Mouse (Mus musculus): ENCODE measurements around the gene Nrip2.
A peak's percentile ranks its signal among the peaks of the same experiment; 100 is the strongest.

Gene Nrip2

GRCm38 (mm10) chr6:128408544-128409125 lies 9.5 kb downstream of the Nrip2 start:
- no peak for TF ChIP-seq POU5F1 (IDR thresholded peaks at IDR 0.05; ENCODE audit: borderline replicate concordance, low read length)
- TF ChIP-seq CTCF (conservative IDR thresholded peaks at IDR 0.05; ENCODE audit: low read length) = no peak
- TF ChIP-seq NANOG (IDR thresholded peaks at IDR 0.05; ENCODE audit: borderline replicate concordance, low read length) = no peak
- no peaks in the 10 kb centered on the region for H3K9me3 ChIP-seq (ENCODE audit: low read length)
- peaks cover 80% of the 10 kb centered on the region for H3K36me3 ChIP-seq (ENCODE audit: insufficient read depth, low read length)
- H3K4me3 ChIP-seq (replicated peaks; ENCODE audit: low read length) = peak overlapping the region; percentile 41; the same call in 1 of the 2 replicates
- no peaks in the 10 kb centered on the region for H3K27me3 ChIP-seq (ENCODE audit: insufficient read depth, low read length)
- H3K4me1 ChIP-seq (replicated peaks; ENCODE audit: low read depth, low read length) = peaks cover 52% of the 10 kb centered on the region

DNA sequence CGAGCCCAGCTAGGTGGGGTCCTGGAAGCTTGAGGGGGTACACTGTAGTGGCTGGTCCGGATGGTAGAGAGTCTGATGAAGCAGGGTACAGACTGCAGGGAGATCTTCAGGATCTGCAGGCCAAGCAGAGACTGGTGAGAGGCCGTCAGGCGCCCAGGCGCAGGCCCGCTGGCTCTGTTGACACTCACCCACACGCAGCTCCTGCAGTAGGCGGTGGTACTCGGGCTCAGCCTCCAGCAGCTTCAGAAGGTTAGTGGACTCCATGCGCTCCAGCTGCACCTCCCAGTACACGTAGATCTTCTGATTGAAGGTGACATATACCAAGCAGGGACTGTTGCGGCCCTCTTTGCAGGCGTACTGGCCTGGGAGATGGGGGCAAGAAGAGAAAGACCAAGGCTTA lies 11.2 kb downstream of the Nrip2 start:
- H3K4me1 ChIP-seq (replicated peaks; ENCODE audit: low read depth, low read length) = peaks cover 64% of the 10 kb centered on the region
- no peak for TF ChIP-seq CTCF (conservative IDR thresholded peaks at IDR 0.05; ENCODE audit: low read length)
- TF ChIP-seq POU5F1 (IDR thresholded peaks at IDR 0.05; ENCODE audit: borderline replicate concordance, low read length) = no peak
- TF ChIP-seq NANOG (IDR thresholded peaks at IDR 0.05; ENCODE audit: borderline replicate concordance, low read length) = no peak

GRCm38 (mm10) chr6:128411115-128411514 lies 12.0 kb downstream of the Nrip2 start:
- Histone ChIP-seq H3K9me3 (ENCODE audit: low read length) (no peaks in the 10 kb centered on the region), H3K4me1 (replicated peaks; ENCODE audit: low read depth, low read length) (peaks cover 69% of the 10 kb centered on the region), H3K36me3 (ENCODE audit: insufficient read depth, low read length) (peaks cover 86% of the 10 kb centered on the region), H3K4me3 (replicated peaks; ENCODE audit: low read length) (no peak overlapping the region), H3K27me3 (ENCODE audit: insufficient read depth, low read length) (no peaks in the 10 kb centered on the region)
- TF ChIP-seq CTCF (conservative IDR thresholded peaks at IDR 0.05; ENCODE audit: low read length) (peak; percentile 96), NANOG (IDR thresholded peaks at IDR 0.05; ENCODE audit: borderline replicate concordance, low read length) (no peak)

More for the DNA sequence above, 11.2 kb downstream of the Nrip2 start:
- H3K27me3 ChIP-seq (ENCODE audit: insufficient read depth, low read length) = no peaks in the 10 kb centered on the region
- H3K4me3 ChIP-seq (replicated peaks; ENCODE audit: low read length) = no peak overlapping the region
- peaks cover 85% of the 10 kb centered on the region for H3K36me3 ChIP-seq (ENCODE audit: insufficient read depth, low read length)
- H3K9me3 ChIP-seq (ENCODE audit: low read length) = no peaks in the 10 kb centered on the region

DNA sequence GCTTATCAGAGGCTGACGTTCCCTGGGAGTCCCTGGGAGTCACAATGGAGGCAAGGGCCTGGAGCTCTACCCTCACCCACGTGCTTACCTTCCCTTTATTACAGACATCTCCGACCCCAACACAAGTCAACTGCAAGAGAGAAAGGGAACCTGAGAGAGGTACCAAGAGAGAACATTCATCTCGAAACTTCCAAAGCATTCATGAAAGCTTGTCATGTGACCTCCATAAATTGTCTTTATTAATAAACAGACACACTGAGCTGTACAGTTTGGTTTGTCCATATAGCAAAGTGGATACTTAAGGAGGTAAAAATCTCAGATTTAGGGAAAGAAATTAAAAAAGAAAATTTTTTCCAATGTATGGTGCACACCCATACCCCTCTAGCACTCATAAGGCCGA lies 17.1 kb downstream of the Nrip2 start:
- TF ChIP-seq CTCF (conservative IDR thresholded peaks at IDR 0.05; ENCODE audit: low read length) = no peak
- no peak for TF ChIP-seq NANOG (IDR thresholded peaks at IDR 0.05; ENCODE audit: borderline replicate concordance, low read length)
- Histone ChIP-seq H3K4me3 (replicated peaks; ENCODE audit: low read length) (no peak overlapping the region), H3K27me3 (ENCODE audit: insufficient read depth, low read length) (no peaks in the 10 kb centered on the region), H3K4me1 (replicated peaks; ENCODE audit: low read depth, low read length) (peaks cover 40% of the 10 kb centered on the region), H3K9me3 (ENCODE audit: low read length) (no peaks in the 10 kb centered on the region), H3K36me3 (ENCODE audit: insufficient read depth, low read length) (peaks cover 70% of the 10 kb centered on the region)

DNA sequence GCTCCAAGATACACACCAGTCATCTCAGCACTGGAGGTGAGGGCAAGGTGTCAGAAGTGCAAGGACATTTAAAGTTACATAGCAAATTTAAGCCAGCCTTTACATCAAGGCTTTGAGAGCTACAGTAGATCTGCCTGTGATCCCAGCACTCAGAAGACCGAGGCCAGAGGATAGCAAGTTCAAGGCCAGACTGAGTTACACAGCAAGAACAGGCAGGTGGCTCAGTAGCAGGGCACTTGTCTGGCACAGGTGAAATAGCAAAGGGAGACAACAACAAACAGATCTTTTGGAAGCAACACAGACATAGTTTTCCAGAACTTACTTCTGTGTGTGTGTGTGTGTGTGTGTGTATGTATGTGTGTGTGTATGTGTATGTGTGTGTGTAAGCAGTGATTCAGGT lies 19.0 kb downstream of the Nrip2 start:
- peaks cover 66% of the 10 kb centered on the region for H3K36me3 ChIP-seq (ENCODE audit: insufficient read depth, low read length)
- H3K4me1 ChIP-seq (replicated peaks; ENCODE audit: low read depth, low read length) = peaks cover 50% of the 10 kb centered on the region
- H3K4me3 ChIP-seq (replicated peaks; ENCODE audit: low read length) = no peak overlapping the region
- H3K9me3 ChIP-seq (ENCODE audit: low read length) = no peaks in the 10 kb centered on the region
- TF ChIP-seq NANOG (IDR thresholded peaks at IDR 0.05; ENCODE audit: borderline replicate concordance, low read length) (no peak), CTCF (conservative IDR thresholded peaks at IDR 0.05; ENCODE audit: low read length) (no peak), POU5F1 (IDR thresholded peaks at IDR 0.05; ENCODE audit: borderline replicate concordance, low read length) (no peak)
- H3K27me3 ChIP-seq (ENCODE audit: insufficient read depth, low read length) = no peaks in the 10 kb centered on the region

GRCm38 (mm10) chr6:128421036-128421435 lies 21.9 kb downstream of the Nrip2 start:
- TF ChIP-seq POU5F1 (IDR thresholded peaks at IDR 0.05; ENCODE audit: borderline replicate concordance, low read length) = no peak
- TF ChIP-seq CTCF (conservative IDR thresholded peaks at IDR 0.05; ENCODE audit: low read length) = no peak
- TF ChIP-seq NANOG (IDR thresholded peaks at IDR 0.05; ENCODE audit: borderline replicate concordance, low read length) = no peak
- Histone ChIP-seq H3K4me1 (replicated peaks; ENCODE audit: low read depth, low read length) (peaks cover 48% of the 10 kb centered on the region), H3K9me3 (ENCODE audit: low read length) (no peaks in the 10 kb centered on the region)

GRCm38 (mm10) chr6:128421480-128421879 lies 22.4 kb downstream of the Nrip2 start:
- no peaks in the 10 kb centered on the region for H3K9me3 ChIP-seq (ENCODE audit: low read length)
- H3K27me3 ChIP-seq (ENCODE audit: insufficient read depth, low read length) = no peaks in the 10 kb centered on the region
- TF ChIP-seq NANOG (IDR thresholded peaks at IDR 0.05; ENCODE audit: borderline replicate concordance, low read length) (no peak), CTCF (conservative IDR thresholded peaks at IDR 0.05; ENCODE audit: low read length) (no peak), POU5F1 (IDR thresholded peaks at IDR 0.05; ENCODE audit: borderline replicate concordance, low read length) (no peak)
- H3K36me3 ChIP-seq (ENCODE audit: insufficient read depth, low read length) = peaks cover 53% of the 10 kb centered on the region
- no peak overlapping the region for H3K4me3 ChIP-seq (replicated peaks; ENCODE audit: low read length)
- H3K4me1 ChIP-seq (replicated peaks; ENCODE audit: low read depth, low read length) = peaks cover 51% of the 10 kb centered on the region

More at GRCm38 (mm10) chr6:128421036-128421435, 21.9 kb downstream of the Nrip2 start:
- Histone ChIP-seq H3K36me3 (ENCODE audit: insufficient read depth, low read length) (peaks cover 50% of the 10 kb centered on the region), H3K4me3 (replicated peaks; ENCODE audit: low read length) (no peak overlapping the region), H3K27me3 (ENCODE audit: insufficient read depth, low read length) (no peaks in the 10 kb centered on the region)

- H3K36me3 ChIP-seq (ENCODE audit: insufficient read depth, low read length) = peaks cover 54% of the 10 kb centered on the region
- H3K27me3 ChIP-seq (ENCODE audit: insufficient read depth, low read length) = no peaks in the 10 kb centered on the region
- TF ChIP-seq POU5F1 (IDR thresholded peaks at IDR 0.05; ENCODE audit: borderline replicate concordance, low read length) (no peak), NANOG (IDR thresholded peaks at IDR 0.05; ENCODE audit: borderline replicate concordance, low read length) (no peak), CTCF (conservative IDR thresholded peaks at IDR 0.05; ENCODE audit: low read length) (no peak)
- H3K9me3 ChIP-seq (ENCODE audit: low read length) = no peaks in the 10 kb centered on the region
- H3K4me3 ChIP-seq (replicated peaks; ENCODE audit: low read length) = peak overlapping the region; percentile 87
- H3K4me1 ChIP-seq (replicated peaks; ENCODE audit: low read depth, low read length) = peaks cover 41% of the 10 kb centered on the region
Observed at GRCm38 (mm10) chr6:128423496-128424268, 24.6 kb downstream of the Nrip2 start.

Measured in E14TG2a.4 (cell line).